Mouse (Mus musculus): ENCODE data around the gene Crhbp. TPM values are rescaled to one million over a fixed set of nuclear protein-coding genes. Genes with fewer than 3 reads are reported as not detected.

The Crhbp gene
- polyA plus RNA-seq, 1 experiment: 0.32 TPM

- no peak within 1 kb of the TSS for H3K4me2 ChIP-seq (ENCODE audit: low read depth)
- H3K27me3 ChIP-seq (ENCODE audit: control insufficient read depth, insufficient read depth, insufficient read length): no peaks in the 10 kb centered on the region
- TF ChIP-seq MYOG (IDR thresholded peaks at IDR 0.05; ENCODE audit: control insufficient read depth in 1 of 3, insufficient read depth in 1 of 3, insufficient read length in 2 of 3, low read depth in 2 of 3) (no peak), POLR2AphosphoS2 (IDR thresholded peaks at IDR 0.05; ENCODE audit: insufficient read length, low read depth) (no peak), TCF3 (IDR thresholded peaks at IDR 0.05; ENCODE audit: insufficient read length, low read depth) (no peak), SRF (IDR thresholded peaks at IDR 0.05; ENCODE audit: control insufficient read depth, insufficient read length, low read depth) (no peak), MYOD1 (IDR thresholded peaks at IDR 0.05; ENCODE audit: control insufficient read depth in 1 of 3, insufficient read length in 2 of 3, low read depth in 2 of 3) (no peak), REST (IDR thresholded peaks at IDR 0.05; ENCODE audit: insufficient read depth, insufficient read length) (no peak), TCF12 (IDR thresholded peaks at IDR 0.05; ENCODE audit: insufficient read depth, poor library complexity, severe bottlenecking) (no peak), MAX (IDR thresholded peaks at IDR 0.05; ENCODE audit: low read depth) (no peak), E2F4 (IDR thresholded peaks at IDR 0.05; ENCODE audit: insufficient read depth) (no peak), POLR2A (IDR thresholded peaks at IDR 0.05; ENCODE audit: insufficient read length, low read depth) (no peak), USF1 (IDR thresholded peaks at IDR 0.05; ENCODE audit: low read depth) (no peak), CEBPB (IDR thresholded peaks at IDR 0.05; ENCODE audit: insufficient read depth, poor library complexity, severe bottlenecking) (no peak)
- H3ac ChIP-seq (ENCODE audit: control insufficient read depth, insufficient read length): no peak within 1 kb of the TSS
- H3K36me3 ChIP-seq (ENCODE audit: control insufficient read depth, insufficient read depth): no peaks in the 10 kb centered on the region
- H3K79me2 ChIP-seq (ENCODE audit: control insufficient read depth, insufficient read depth): no peaks in the 10 kb centered on the region
- H3K4me3 ChIP-seq: no peak within 1 kb of the TSS
Measured at GRCm38 (mm10) chr13:95478671-95479413, 34.1 kb upstream of the Crhbp start, which contains the start of gene S100z. S100z (minus strand) TSS chr13:95478721.

- Histone ChIP-seq H3K36me3 (ENCODE audit: control insufficient read depth, insufficient read depth) (no peaks in the 10 kb centered on the region), H3K27me3 (ENCODE audit: control insufficient read depth, insufficient read depth, insufficient read length) (no peaks in the 10 kb centered on the region), H3K4me3 (no peak overlapping the region), H3K79me2 (ENCODE audit: control insufficient read depth, insufficient read depth) (no peaks in the 10 kb centered on the region), H3ac (ENCODE audit: control insufficient read depth, insufficient read length) (no peak overlapping the region), H3K4me2 (ENCODE audit: low read depth) (no peak overlapping the region)
- no peak for TF ChIP-seq TCF3 (IDR thresholded peaks at IDR 0.05; ENCODE audit: insufficient read length, low read depth)
- TF ChIP-seq REST (IDR thresholded peaks at IDR 0.05; ENCODE audit: insufficient read depth, insufficient read length): no peak
- TF ChIP-seq TCF12 (IDR thresholded peaks at IDR 0.05; ENCODE audit: insufficient read depth, poor library complexity, severe bottlenecking): no peak
- no peak for TF ChIP-seq MAX (IDR thresholded peaks at IDR 0.05; ENCODE audit: low read depth)
- no peak for TF ChIP-seq POLR2A (IDR thresholded peaks at IDR 0.05; ENCODE audit: insufficient read length, low read depth)
- TF ChIP-seq POLR2AphosphoS2 (IDR thresholded peaks at IDR 0.05; ENCODE audit: insufficient read length, low read depth): no peak
- no peak for TF ChIP-seq USF1 (IDR thresholded peaks at IDR 0.05; ENCODE audit: low read depth)
- no peak for TF ChIP-seq SRF (IDR thresholded peaks at IDR 0.05; ENCODE audit: control insufficient read depth, insufficient read length, low read depth)
- TF ChIP-seq MYOD1 (IDR thresholded peaks at IDR 0.05; ENCODE audit: control insufficient read depth in 1 of 3, insufficient read length in 2 of 3, low read depth in 2 of 3): no peak
- TF ChIP-seq E2F4 (IDR thresholded peaks at IDR 0.05; ENCODE audit: insufficient read depth): no peak
Measured at GRCm38 (mm10) chr13:95477173-95477572, 32.4 kb upstream of the Crhbp start.

GRCm38 (mm10) chr13:95475124-95475523 lies 30.4 kb upstream of the Crhbp start:
- TF ChIP-seq POLR2A (IDR thresholded peaks at IDR 0.05; ENCODE audit: insufficient read length, low read depth) (no peak), TCF12 (IDR thresholded peaks at IDR 0.05; ENCODE audit: insufficient read depth, poor library complexity, severe bottlenecking) (no peak), REST (IDR thresholded peaks at IDR 0.05; ENCODE audit: insufficient read depth, insufficient read length) (no peak), MAX (IDR thresholded peaks at IDR 0.05; ENCODE audit: low read depth) (no peak), POLR2AphosphoS2 (IDR thresholded peaks at IDR 0.05; ENCODE audit: insufficient read length, low read depth) (no peak), USF1 (IDR thresholded peaks at IDR 0.05; ENCODE audit: low read depth) (no peak)
- H3ac ChIP-seq (ENCODE audit: control insufficient read depth, insufficient read length): no peak overlapping the region
- no peaks in the 10 kb centered on the region for H3K36me3 ChIP-seq (ENCODE audit: control insufficient read depth, insufficient read depth)
- H3K4me3 ChIP-seq: no peak overlapping the region
- no peak overlapping the region for H3K4me2 ChIP-seq (ENCODE audit: low read depth)
- no peaks in the 10 kb centered on the region for H3K79me2 ChIP-seq (ENCODE audit: control insufficient read depth, insufficient read depth)
- H3K27me3 ChIP-seq (ENCODE audit: control insufficient read depth, insufficient read depth, insufficient read length): no peaks in the 10 kb centered on the region

GRCm38 (mm10) chr13:95474294-95474693 lies 29.6 kb upstream of the Crhbp start:
- Histone ChIP-seq H3K27me3 (ENCODE audit: control insufficient read depth, insufficient read depth, insufficient read length) (no peaks in the 10 kb centered on the region), H3K36me3 (ENCODE audit: control insufficient read depth, insufficient read depth) (no peaks in the 10 kb centered on the region), H3ac (ENCODE audit: control insufficient read depth, insufficient read length) (no peak overlapping the region), H3K4me2 (ENCODE audit: low read depth) (no peak overlapping the region), H3K79me2 (ENCODE audit: control insufficient read depth, insufficient read depth) (no peaks in the 10 kb centered on the region), H3K4me3 (no peak overlapping the region)
- TF ChIP-seq SRF (IDR thresholded peaks at IDR 0.05; ENCODE audit: control insufficient read depth, insufficient read length, low read depth) (no peak), TCF3 (IDR thresholded peaks at IDR 0.05; ENCODE audit: insufficient read length, low read depth) (no peak), REST (IDR thresholded peaks at IDR 0.05; ENCODE audit: insufficient read depth, insufficient read length) (no peak), USF1 (IDR thresholded peaks at IDR 0.05; ENCODE audit: low read depth) (no peak), POLR2A (IDR thresholded peaks at IDR 0.05; ENCODE audit: insufficient read length, low read depth) (no peak), TCF12 (IDR thresholded peaks at IDR 0.05; ENCODE audit: insufficient read depth, poor library complexity, severe bottlenecking) (no peak), E2F4 (IDR thresholded peaks at IDR 0.05; ENCODE audit: insufficient read depth) (no peak), MYOD1 (IDR thresholded peaks at IDR 0.05; ENCODE audit: control insufficient read depth in 1 of 3, insufficient read length in 2 of 3, low read depth in 2 of 3) (no peak), MAX (IDR thresholded peaks at IDR 0.05; ENCODE audit: low read depth) (no peak), CEBPB (IDR thresholded peaks at IDR 0.05; ENCODE audit: insufficient read depth, poor library complexity, severe bottlenecking) (no peak), POLR2AphosphoS2 (IDR thresholded peaks at IDR 0.05; ENCODE audit: insufficient read length, low read depth) (no peak), MYOG (IDR thresholded peaks at IDR 0.05; ENCODE audit: control insufficient read depth in 1 of 3, insufficient read depth in 1 of 3, insufficient read length in 2 of 3, low read depth in 2 of 3) (no peak)

Data from myocyte (in vitro differentiated cells).